Mouse (Mus musculus) left cerebral cortex, postnatal 25 days (tissue): ENCODE measurements around the gene Coq6. TPM values are rescaled to one million over a fixed set of nuclear protein-coding genes. Genes with fewer than 3 reads are reported as not detected.

ENCODE experiments used
- DNase-seq, 2 experiments: peaks; one replicate each; pipeline ENCODE4 v3.0.0; 2022; ENCODE audit warnings: low spot score in 2 of 2, mixed read lengths in 1 of 2
- intact Hi-C: fragments of 180-260 bp; cut with DNase I; formaldehyde crosslinking; loops from one replicate; pipeline ENCODE4 v1.15.1; 2025
- total RNA-seq, 2 experiments: library from RNA; stranded (reverse); gene quantifications; 2 replicates each; pipeline ENCODE4 v1.2.3; 2021

Coq6 gene
- total RNA-seq, 2 experiments from 2014 or later = 22.2 to 23.1 TPM

GRCm38 (mm10) chr12:84390336-84390735 lies 28.9 kb downstream of the Coq6 start:
- DNase-seq = no peak
- intact Hi-C loops = no loop called here

- no peak for DNase-seq
- intact Hi-C loops = no loop called here
Measured at GRCm38 (mm10) chr12:84392681-84393080, 31.2 kb downstream of the Coq6 start.

GRCm38 (mm10) chr12:84393847-84394246 lies 32.4 kb downstream of the Coq6 start:
- intact Hi-C loops = no loop called here
- no peak for DNase-seq

GRCm38 (mm10) chr12:84396947-84397679 lies 35.7 kb downstream of the Coq6 start:
- intact Hi-C loops = no loop called here
- no peak for DNase-seq

GRCm38 (mm10) chr12:84397685-84398084 lies 36.2 kb downstream of the Coq6 start:
- intact Hi-C loops = no loop called here
- no peak for DNase-seq

- intact Hi-C loops = no loop called here
- DNase-seq = no peak
Measured at GRCm38 (mm10) chr12:84398629-84399028, 37.2 kb downstream of the Coq6 start.

GRCm38 (mm10) chr12:84399135-84399534 lies 37.7 kb downstream of the Coq6 start:
- intact Hi-C loops = no loop called here
- no peak for DNase-seq

- intact Hi-C loops = no loop called here
- DNase-seq = no peak
Measured at GRCm38 (mm10) chr12:84399663-84400062, 38.2 kb downstream of the Coq6 start.

GRCm38 (mm10) chr12:84400068-84400467 lies 38.6 kb downstream of the Coq6 start:
- intact Hi-C loops = no loop called here
- DNase-seq = no peak

GRCm38 (mm10) chr12:84400653-84401052 lies 39.2 kb downstream of the Coq6 start:
- DNase-seq = no peak
- intact Hi-C loops = no loop called here

GRCm38 (mm10) chr12:84402923-84403322 lies 41.5 kb downstream of the Coq6 start:
- intact Hi-C loops = no loop called here
- DNase-seq = no peak

- DNase-seq = no peak
- intact Hi-C loops = no loop called here
Measured at GRCm38 (mm10) chr12:84404541-84404940, 43.1 kb downstream of the Coq6 start.

GRCm38 (mm10) chr12:84407259-84407658 lies 45.8 kb downstream of the Coq6 start:
- DNase-seq = no peak
- intact Hi-C loops = loop anchor here (5.0 kb wide), 1 partner anchor 45 kb away; the partner anchor contains the start of genes Coq6 and Fam161b

GRCm38 (mm10) chr12:84407874-84408818 lies 46.7 kb downstream of the Coq6 start:
- intact Hi-C loops = loop anchor here (5.0 kb wide), 1 partner anchor 46 kb away; the partner anchor contains the start of genes Coq6 and Fam161b
- DNase-seq = peak; percentile 31 to 46

- DNase-seq = peak; percentile 93 to 94
- intact Hi-C loops = loop anchor here (5.0 kb wide), 1 partner anchor 47 kb away; the partner anchor contains the start of genes Coq6 and Fam161b
Measured at GRCm38 (mm10) chr12:84408819-84409507, 47.5 kb downstream of the Coq6 start, which contains the start of the genes Entpd5 and Bbof1. TSS of gene Entpd5 (minus strand) at chr12:84409029. TSS of gene Bbof1 (plus strand) at chr12:84409071.

- DNase-seq = peak; percentile 87 to 88
- intact Hi-C loops = loop anchor here (2.0 kb wide), 1 partner anchor 34 kb away; the partner anchor contains the start of genes Aldh6a1 and Lin52
Measured at GRCm38 (mm10) chr12:84416834-84417604, 55.6 kb downstream of the Coq6 start, which contains the start of gene Rnf113a2. TSS of gene Rnf113a2 (plus strand) at chr12:84417196.

GRCm38 (mm10) chr12:84417605-84417922 lies 56.1 kb downstream of the Coq6 start:
- DNase-seq = no peak
- intact Hi-C loops = loop anchor here (2.0 kb wide), 1 partner anchor 33 kb away; the partner anchor contains the start of genes Aldh6a1 and Lin52
